Comparison of ENCODE assay signal across 14 mouse cellular contexts in the genomic region with DNA sequence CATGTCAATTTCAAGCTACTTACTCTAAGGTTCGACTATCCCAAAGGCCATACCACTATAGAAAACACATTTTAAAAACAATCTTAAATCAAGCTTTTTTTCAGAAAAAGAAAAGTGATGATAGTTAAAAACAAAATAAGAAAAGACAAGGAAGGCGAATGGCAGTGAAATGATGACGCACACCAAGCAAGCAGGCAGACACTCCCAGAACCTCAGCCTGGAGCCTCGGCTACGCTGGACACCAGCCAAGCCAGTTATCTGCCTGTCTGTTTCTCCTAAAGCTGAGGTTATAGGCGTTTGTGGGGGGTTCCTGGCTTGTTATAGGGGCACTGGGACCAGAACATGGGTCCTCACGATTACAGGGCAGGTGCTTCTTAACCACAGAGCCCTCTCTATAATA.
DNase-seq lines count a peak whose midpoint lies in the region; ATAC-seq and TF ChIP-seq lines count a peak whose summit lies in the region.
"Had no signal": no experiment of that assay in that cellular context is flagged by ENCODE, and none has a peak within 500 bp of the region (broad histone marks: within the 10 kb centered on the region; RNA-seq: fewer than 3 reads in every experiment).

No protein-coding gene starts in this region.

- H3K36me3 ChIP-seq in forebrain, embryonic 14.5 days (ENCODE audit: control insufficient read depth, insufficient read depth, low read length), result peaks cover 54% of the 10 kb centered on the region
- H3K36me3 ChIP-seq in forebrain, embryonic 15.5 days, result peaks cover 31% of the 10 kb centered on the region
- H3K36me3 ChIP-seq in midbrain, embryonic 14.5 days (ENCODE audit: control insufficient read depth, insufficient read depth, low read length), result peaks cover 44% of the 10 kb centered on the region
- peaks cover 12% of the 10 kb centered on the region for H3K36me3 ChIP-seq in midbrain, embryonic 16.5 days (ENCODE audit: control insufficient read depth, insufficient read depth, low read length)
- H3K36me3 ChIP-seq in stomach, postnatal 0 days (ENCODE audit: control insufficient read depth, insufficient read depth, low read length), result peaks cover 12% of the 10 kb centered on the region; the same call in 1 of the 2 replicates

- no peak for ATAC-seq in forebrain, embryonic 14.5 days
- ATAC-seq in forebrain, embryonic 15.5 days (replicated peaks), result no peak
- ATAC-seq in midbrain, embryonic 14.5 days (ENCODE audit: low FRiP score, low TSS enrichment), result no peak
- no peak for ATAC-seq in midbrain, embryonic 16.5 days
- ATAC-seq in stomach, postnatal 0 days (ENCODE audit: low FRiP score, low TSS enrichment), result no peak
- ATAC-seq: forebrain, postnatal 0 days; intestine, embryonic 16.5 days had no signal

- WGBS in forebrain, embryonic 14.5 days, result 78% methylated on average over 7 of the region's 7 CpGs
- 76% methylated on average over 7 of the region's 7 CpGs for WGBS in forebrain, embryonic 15.5 days
- WGBS in midbrain, embryonic 14.5 days, result 87% methylated on average over 7 of the region's 7 CpGs
- 89% methylated on average over 7 of the region's 7 CpGs for WGBS in midbrain, embryonic 16.5 days
- 62% methylated on average over 7 of the region's 7 CpGs for WGBS in stomach, postnatal 0 days

- no peak overlapping the region for H3K4me3 ChIP-seq in forebrain, embryonic 14.5 days (ENCODE audit: low read depth, low read length)
- H3K4me3 ChIP-seq in forebrain, embryonic 15.5 days, result no peak overlapping the region
- no peak overlapping the region for H3K4me3 ChIP-seq in midbrain, embryonic 14.5 days (replicated peaks; ENCODE audit: low read depth, low read length)
- no peak overlapping the region for H3K4me3 ChIP-seq in midbrain, embryonic 16.5 days (ENCODE audit: low read depth, low read length)
- no peak overlapping the region for H3K4me3 ChIP-seq in stomach, postnatal 0 days (ENCODE audit: low read depth, low read length)
- H3K4me3 ChIP-seq: hindbrain, embryonic 10.5 days; lung, embryonic 15.5 days; midbrain, embryonic 12.5 days had no signal

- H3K4me2 ChIP-seq in forebrain, embryonic 14.5 days (ENCODE audit: low read length), result no peak overlapping the region
- no peak overlapping the region for H3K4me2 ChIP-seq in forebrain, embryonic 15.5 days (replicated peaks)
- H3K4me2 ChIP-seq in midbrain, embryonic 14.5 days (ENCODE audit: low read length), result no peak overlapping the region
- no peak overlapping the region for H3K4me2 ChIP-seq in midbrain, embryonic 16.5 days (ENCODE audit: low read length)
- H3K4me2 ChIP-seq in stomach, postnatal 0 days (replicated peaks; ENCODE audit: low read depth), result no peak overlapping the region
- H3K4me2 ChIP-seq: lung, embryonic 15.5 days; midbrain, embryonic 12.5 days had no signal

- TF ChIP-seq EP300 in stomach, postnatal 0 days (optimal IDR thresholded peaks at IDR 0.05), result no peak

- H3K9me3 ChIP-seq in forebrain, embryonic 14.5 days (replicated peaks; ENCODE audit: control insufficient read depth, low read length), result no peaks in the 10 kb centered on the region
- no peaks in the 10 kb centered on the region for H3K9me3 ChIP-seq in forebrain, embryonic 15.5 days
- H3K9me3 ChIP-seq in midbrain, embryonic 14.5 days (ENCODE audit: control insufficient read depth, low read length), result no peaks in the 10 kb centered on the region
- H3K9me3 ChIP-seq in midbrain, embryonic 16.5 days (replicated peaks; ENCODE audit: control insufficient read depth, low read length, poor library complexity, severe bottlenecking), result no peaks in the 10 kb centered on the region
- H3K9me3 ChIP-seq in stomach, postnatal 0 days (ENCODE audit: control insufficient read depth, low read length), result no peaks in the 10 kb centered on the region
- H3K9me3 ChIP-seq: hindbrain, embryonic 10.5 days; lung, embryonic 15.5 days; midbrain, embryonic 12.5 days had no signal

- H3K27me3 ChIP-seq in forebrain, embryonic 14.5 days (replicated peaks; ENCODE audit: control insufficient read depth, insufficient read depth, low read length), result no peaks in the 10 kb centered on the region
- no peaks in the 10 kb centered on the region for H3K27me3 ChIP-seq in forebrain, embryonic 15.5 days
- no peaks in the 10 kb centered on the region for H3K27me3 ChIP-seq in midbrain, embryonic 14.5 days (ENCODE audit: control insufficient read depth, insufficient read depth, low read length)
- H3K27me3 ChIP-seq in midbrain, embryonic 16.5 days (ENCODE audit: control insufficient read depth, insufficient read depth, low read depth, low read length), result no peaks in the 10 kb centered on the region
- no peaks in the 10 kb centered on the region for H3K27me3 ChIP-seq in stomach, postnatal 0 days (ENCODE audit: control insufficient read depth, insufficient read depth, low read length)
- H3K27me3 ChIP-seq: lung, embryonic 15.5 days; midbrain, embryonic 12.5 days had no signal

- peak; percentile 17 for DNase-seq in forebrain, embryonic 14.5 days (ENCODE audit: low spot score)
- peak; percentile 12 for DNase-seq in midbrain, embryonic 14.5 days
- DNase-seq in adrenal gland, postnatal 10 days, result peak; percentile 60
- DNase-seq in stomach, postnatal 0 days (ENCODE audit: low spot score), result peak; percentile 23
- DNase-seq in gastrocnemius, postnatal 25 days, result no peak
- DNase-seq: forebrain, postnatal 0 days; gastrocnemius, postnatal 14 days; spleen, adult 18-20 months had no signal

- no peak overlapping the region for H3K9ac ChIP-seq in forebrain, embryonic 14.5 days (ENCODE audit: low read length)
- no peak overlapping the region for H3K9ac ChIP-seq in forebrain, embryonic 15.5 days (replicated peaks)
- no peak overlapping the region for H3K9ac ChIP-seq in midbrain, embryonic 14.5 days (replicated peaks; ENCODE audit: low read length)
- no peak overlapping the region for H3K9ac ChIP-seq in midbrain, embryonic 16.5 days (ENCODE audit: low read depth, low read length)
- H3K9ac ChIP-seq in stomach, postnatal 0 days (ENCODE audit: low read length), result no peak overlapping the region
- H3K9ac ChIP-seq: forebrain, postnatal 0 days; lung, embryonic 15.5 days; midbrain, embryonic 12.5 days had no signal

- no peak overlapping the region for H3K27ac ChIP-seq in forebrain, embryonic 14.5 days (ENCODE audit: low read depth, low read length)
- no peak overlapping the region for H3K27ac ChIP-seq in forebrain, embryonic 15.5 days (replicated peaks)
- no peak overlapping the region for H3K27ac ChIP-seq in midbrain, embryonic 14.5 days (replicated peaks; ENCODE audit: low read depth, low read length)
- no peak overlapping the region for H3K27ac ChIP-seq in midbrain, embryonic 16.5 days (ENCODE audit: low read length)
- no peak overlapping the region for H3K27ac ChIP-seq in stomach, postnatal 0 days (replicated peaks)
- H3K27ac ChIP-seq: hindbrain, embryonic 10.5 days; lung, embryonic 15.5 days; midbrain, embryonic 12.5 days had no signal

- H3K4me1 ChIP-seq in forebrain, embryonic 14.5 days (ENCODE audit: control insufficient read depth, insufficient read depth, low read length), result no peaks in the 10 kb centered on the region
- H3K4me1 ChIP-seq in forebrain, embryonic 15.5 days, result no peaks in the 10 kb centered on the region
- H3K4me1 ChIP-seq in midbrain, embryonic 14.5 days (ENCODE audit: control insufficient read depth, insufficient read depth, low read length), result no peaks in the 10 kb centered on the region
- H3K4me1 ChIP-seq in midbrain, embryonic 16.5 days (ENCODE audit: control insufficient read depth, insufficient read depth, low read length), result no peaks in the 10 kb centered on the region
- no peaks in the 10 kb centered on the region for H3K4me1 ChIP-seq in stomach, postnatal 0 days (replicated peaks; ENCODE audit: control insufficient read depth, insufficient read depth)
- H3K4me1 ChIP-seq: hindbrain, embryonic 10.5 days; midbrain, embryonic 12.5 days had no signal

- TF ChIP-seq CTCF in stomach, postnatal 0 days (IDR thresholded peaks at IDR 0.05; ENCODE audit: low read depth), result no peak
